Mouse (Mus musculus) erythroblast, embryonic 14.5 days (primary cell): Measurements from ENCODE around the gene Cbx4. TPM values are rescaled to one million over a fixed set of nuclear protein-coding genes. Genes with fewer than 3 reads are reported as not detected.

Experiments used
- H3K27me3 ChIP-seq: 2 replicates; pipeline ENCODE4 v1.6.1; 2012; ENCODE audit warnings: inconsistent platforms; ENCODE audit not compliant: control insufficient read depth
- H3K36me3 ChIP-seq: 2 replicates; pipeline ENCODE4 v1.6.1; 2012; ENCODE audit warnings: mild to moderate bottlenecking, inconsistent platforms; ENCODE audit not compliant: control insufficient read depth
- H3K4me1 ChIP-seq: 2 replicates; pipeline ENCODE4 v1.6.1; 2012; ENCODE audit warnings: inconsistent platforms; ENCODE audit not compliant: control insufficient read depth
- H3K4me3 ChIP-seq: replicated peaks from 2 replicates; pipeline ENCODE3; 2012; ENCODE audit warnings: moderate library complexity, mild to moderate bottlenecking, inconsistent platforms
- H3K9me3 ChIP-seq: 2 replicates; pipeline ENCODE4 v1.6.1; 2012; ENCODE audit warnings: low read length, inconsistent platforms, mixed read lengths; ENCODE audit not compliant: control insufficient read depth
- GATA1 ChIP-seq: IDR thresholded peaks from 2 replicates; pipeline ENCODE4 v1.6.1; 2012; ENCODE audit warnings: low read length, inconsistent platforms, mixed read lengths
- TAL1 ChIP-seq: IDR thresholded peaks from 3 replicates; pipeline ENCODE4 v1.6.1; 2012; ENCODE audit warnings: low read length, inconsistent platforms, mixed read lengths
- polyA plus RNA-seq: library from polyadenylated mRNA; stranded (reverse); fragments of >175 nt; gene quantifications from 2 replicates; pipeline ENCODE4 v1.2.3, GENCODE M21; 2012

The Cbx4 gene
- polyA plus RNA-seq, 1 experiment = 0.35 TPM

GRCm38 (mm10) chr11:119047261-119048132 is 38.5 kb downstream of the Cbx4 start:
- H3K36me3 ChIP-seq = no peaks in the 10 kb centered on the region
- H3K27me3 ChIP-seq = peaks cover 100% of the 10 kb centered on the region
- TF ChIP-seq GATA1 = no peak
- TF ChIP-seq TAL1 = no peak
- peaks cover 7% of the 10 kb centered on the region for H3K4me1 ChIP-seq
- no peak overlapping the region for H3K4me3 ChIP-seq
- peaks cover 3% of the 10 kb centered on the region; the same call in 1 of the 2 replicates for H3K9me3 ChIP-seq

- H3K27me3 ChIP-seq = peaks cover 100% of the 10 kb centered on the region
- H3K4me3 ChIP-seq = no peak overlapping the region
- peaks cover 10% of the 10 kb centered on the region for H3K4me1 ChIP-seq
- peaks cover 6% of the 10 kb centered on the region; the same call in 1 of the 2 replicates for H3K9me3 ChIP-seq
- no peaks in the 10 kb centered on the region for H3K36me3 ChIP-seq
- TF ChIP-seq GATA1 = no peak
- no peak for TF ChIP-seq TAL1
These were observed 39.3 kb downstream of the Cbx4 start for GRCm38 (mm10) chr11:119046601-119047245.

GRCm38 (mm10) chr11:119044551-119045337 is 41.3 kb downstream of the Cbx4 start:
- TF ChIP-seq TAL1 (no peak), GATA1 (no peak)
- Histone ChIP-seq H3K9me3 (peaks cover 13% of the 10 kb centered on the region; the same call in 1 of the 2 replicates), H3K4me1 (peaks cover 29% of the 10 kb centered on the region)

GRCm38 (mm10) chr11:119043761-119044550 is 42.1 kb downstream of the Cbx4 start:
- peaks cover 30% of the 10 kb centered on the region for H3K4me1 ChIP-seq
- TF ChIP-seq TAL1 (no peak), GATA1 (no peak)
- peaks cover 99% of the 10 kb centered on the region for H3K27me3 ChIP-seq
- peaks cover 13% of the 10 kb centered on the region; the same call in 1 of the 2 replicates for H3K9me3 ChIP-seq
- no peaks in the 10 kb centered on the region; the same call in 1 of the 2 replicates for H3K36me3 ChIP-seq
- H3K4me3 ChIP-seq = no peak overlapping the region

More at GRCm38 (mm10) chr11:119044551-119045337, 41.3 kb downstream of the Cbx4 start:
- H3K27me3 ChIP-seq = peaks cover 100% of the 10 kb centered on the region
- no peaks in the 10 kb centered on the region for H3K36me3 ChIP-seq
- H3K4me3 ChIP-seq = no peak overlapping the region

GRCm38 (mm10) chr11:119043273-119043540 is 42.8 kb downstream of the Cbx4 start:
- peaks cover 13% of the 10 kb centered on the region; the same call in 1 of the 2 replicates for H3K9me3 ChIP-seq
- peaks cover 2% of the 10 kb centered on the region; the same call in 1 of the 2 replicates for H3K36me3 ChIP-seq
- peaks cover 99% of the 10 kb centered on the region for H3K27me3 ChIP-seq
- H3K4me1 ChIP-seq = peaks cover 30% of the 10 kb centered on the region
- TF ChIP-seq TAL1 (no peak), GATA1 (no peak)
- H3K4me3 ChIP-seq = no peak overlapping the region

- Histone ChIP-seq H3K4me1 (peaks cover 30% of the 10 kb centered on the region), H3K4me3 (no peak overlapping the region), H3K36me3 (peaks cover 2% of the 10 kb centered on the region; the same call in 1 of the 2 replicates), H3K27me3 (peaks cover 99% of the 10 kb centered on the region), H3K9me3 (peaks cover 13% of the 10 kb centered on the region; the same call in 1 of the 2 replicates)
- no peak for TF ChIP-seq GATA1
- TF ChIP-seq TAL1 = no peak
These were observed 43.4 kb downstream of the Cbx4 start for GRCm38 (mm10) chr11:119042466-119043272.

- H3K9me3 ChIP-seq = peaks cover 13% of the 10 kb centered on the region; the same call in 1 of the 2 replicates
These were observed 44.1 kb downstream of the Cbx4 start for GRCm38 (mm10) chr11:119041750-119042465.

More at GRCm38 (mm10) chr11:119041750-119042465, 44.1 kb downstream of the Cbx4 start:
- H3K4me1 ChIP-seq = peaks cover 30% of the 10 kb centered on the region
- H3K36me3 ChIP-seq = peaks cover 2% of the 10 kb centered on the region; the same call in 1 of the 2 replicates
- H3K4me3 ChIP-seq = peak overlapping the region; percentile 65
- peaks cover 99% of the 10 kb centered on the region for H3K27me3 ChIP-seq
- TF ChIP-seq TAL1 (no peak), GATA1 (no peak)
